Mouse (Mus musculus) heart, postnatal 0 days (tissue): ENCODE data around the gene Lpp. TPM values are rescaled to one million over a fixed set of nuclear protein-coding genes. Genes with fewer than 3 reads are reported as not detected.

ENCODE experiments used
- ATAC-seq: fragments of 200-750 bp; cut with Nextera tagmentation; 2 replicates; pipeline ENCODE4 v1.8.0; 2017; ENCODE audit warnings: low read depth, moderate number of reproducible peaks, moderate library complexity; ENCODE audit not compliant: insufficient read depth
- DNase-seq: peaks from one replicate; pipeline ENCODE4 v3.0.0-alpha.2; 2016; ENCODE audit warnings: low spot score
- H3K27ac ChIP-seq: fragments of 300-500 bp; sonication (generic); 2 replicates; pipeline ENCODE4 v1.5.1; 2014; ENCODE audit warnings: low read depth, mild to moderate bottlenecking
- H3K27me3 ChIP-seq: fragments of 300-500 bp; sonication (generic); 2 replicates; pipeline ENCODE4 v1.6.1; 2014; ENCODE audit warnings: low read length, mixed read lengths; ENCODE audit not compliant: control insufficient read depth, insufficient read depth
- H3K36me3 ChIP-seq: fragments of 300-500 bp; sonication (generic); replicated peaks from 2 replicates; pipeline ENCODE4 v1.6.1; 2014; ENCODE audit warnings: low read length, mixed read lengths; ENCODE audit not compliant: control insufficient read depth, insufficient read depth
- H3K4me1 ChIP-seq: fragments of 300-500 bp; sonication (generic); 2 replicates; pipeline ENCODE4 v1.6.1; 2014; ENCODE audit warnings: antibody characterized with exemption; ENCODE audit not compliant: control insufficient read depth, insufficient read depth
- H3K4me2 ChIP-seq: fragments of 300-500 bp; sonication (generic); 2 replicates; pipeline ENCODE4 v1.6.1; 2014; ENCODE audit warnings: low read depth, mild to moderate bottlenecking, low read length, moderate library complexity
- H3K4me3 ChIP-seq: fragments of 300-500 bp; sonication (generic); 2 replicates; pipeline ENCODE4 v1.5.1; 2014; ENCODE audit warnings: low read depth, low read length
- H3K9ac ChIP-seq: fragments of 300-500 bp; sonication (generic); replicated peaks from 2 replicates; pipeline ENCODE4 v1.6.1; 2014; ENCODE audit warnings: low read depth, low read length, mixed read lengths
- H3K9me3 ChIP-seq: fragments of 300-500 bp; sonication (generic); replicated peaks from 2 replicates; pipeline ENCODE4 v1.6.1; 2016; ENCODE audit warnings: low read length; ENCODE audit not compliant: control insufficient read depth
- CTCF ChIP-seq: IDR thresholded peaks from 2 replicates; pipeline ENCODE4 v1.5.1; 2016; ENCODE audit warnings: antibody characterized with exemption, control low read depth, low read depth
- EP300 ChIP-seq: IDR thresholded peaks from 2 replicates; pipeline ENCODE4 v1.6.1; 2016; ENCODE audit warnings: antibody characterized with exemption, low read depth
- WGBS: fragments of 180-500 bp; shearing (Covaris S2); extraction: QIAGEN DNeasy Blood & Tissue Kit; methylation state at CpG from one replicate; pipeline ENCODE4 v1.1.7; 2014; 5-methylcytosine and 5-hydroxymethylcytosine counted together
- polyA plus RNA-seq: library from polyadenylated mRNA; unstranded; fragments of >200 nt; fragmentation: Nextera tagmentation; extraction: Ambion mirVana; gene quantifications from 2 replicates; pipeline ENCODE4 v1.2.1, GENCODE M21; 2015
- total RNA-seq: library from RNA; depleted of rRNA; stranded (reverse); fragments of >200 nt; gene quantifications from 2 replicates; pipeline ENCODE4 v1.2.3, GENCODE M21; 2014; ENCODE audit warnings: low replicate concordance

Gene Lpp
- total and polyA plus RNA-seq, 2 experiments from 2014 or later, result 32.1 to 77.4 TPM

DNA sequence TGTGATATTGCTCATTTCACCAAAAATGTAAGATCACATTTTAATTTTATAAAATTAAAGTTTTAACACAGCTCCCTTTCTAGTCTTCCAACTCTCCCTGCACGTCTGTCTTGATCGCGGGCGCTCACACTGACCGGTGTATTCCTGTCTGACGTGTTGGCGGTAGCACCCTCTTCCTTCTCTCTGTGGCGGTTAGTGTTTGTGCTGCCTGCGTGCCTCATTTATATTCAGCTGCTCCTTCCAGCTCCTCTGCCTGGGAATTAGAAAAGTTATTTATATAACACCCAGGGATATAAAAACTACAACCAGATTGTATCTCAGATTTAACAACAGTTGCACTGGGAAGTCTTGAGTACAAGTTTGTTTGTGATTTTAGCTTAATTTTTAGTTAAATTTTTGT lies 573.2 kb downstream of the Lpp start:
- H3K27me3 ChIP-seq, result no peaks in the 10 kb centered on the region
- WGBS, result 86% methylated on average over 9 of the region's 9 CpGs
- ATAC-seq, result no peak

DNA sequence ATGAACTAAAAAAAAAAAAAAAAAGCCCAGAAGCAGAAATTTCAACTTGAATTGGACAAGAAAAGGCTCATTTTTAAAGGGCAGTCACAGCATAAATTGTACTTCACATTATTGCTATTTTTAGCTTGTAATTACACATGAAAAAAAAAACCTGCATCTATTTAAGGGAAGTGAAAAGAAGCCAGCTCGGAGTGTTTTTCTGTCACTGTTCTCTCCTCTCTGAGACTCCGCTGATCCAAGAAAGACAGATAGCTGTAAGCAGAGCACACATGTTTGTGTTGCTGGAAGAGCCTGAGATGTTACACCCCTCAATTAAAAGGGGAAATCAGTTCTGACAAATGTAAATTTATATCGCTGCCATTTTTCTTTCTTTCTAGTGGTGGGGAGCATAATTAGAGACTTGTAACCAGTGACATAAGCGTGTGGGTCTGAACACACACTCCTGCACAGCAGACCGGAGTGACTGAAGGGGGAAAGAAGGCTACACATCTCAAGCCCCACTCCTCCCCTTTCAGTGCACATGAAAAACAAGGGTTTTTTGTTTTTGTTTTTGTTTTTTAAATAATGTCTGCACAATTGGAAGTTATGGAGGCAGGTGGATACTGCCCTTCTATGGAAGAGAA lies 579.8 kb downstream of the Lpp start:
- Histone ChIP-seq H3K9me3 (no peaks in the 10 kb centered on the region), H3K27me3 (no peaks in the 10 kb centered on the region), H3K27ac (peak overlapping the region; percentile 56), H3K9ac (no peak overlapping the region), H3K36me3 (peaks cover 8% of the 10 kb centered on the region; the same call in 1 of the 2 replicates), H3K4me2 (no peak overlapping the region), H3K4me3 (no peak overlapping the region), H3K4me1 (peaks cover 12% of the 10 kb centered on the region)
- 54% methylated on average over 5 of the region's 5 CpGs for WGBS
- TF ChIP-seq EP300 (no peak), CTCF (no peak)
- DNase-seq, result peak; percentile 23
- no peak for ATAC-seq

More for the DNA sequence above, 573.2 kb downstream of the Lpp start:
- Histone ChIP-seq H3K4me2 (no peak overlapping the region), H3K4me3 (no peak overlapping the region), H3K9me3 (no peaks in the 10 kb centered on the region), H3K27ac (no peak overlapping the region), H3K9ac (no peak overlapping the region), H3K4me1 (peaks cover 5% of the 10 kb centered on the region), H3K36me3 (peaks cover 1% of the 10 kb centered on the region; the same call in 1 of the 2 replicates)
- DNase-seq, result no peak
- TF ChIP-seq CTCF, result no peak
- no peak for TF ChIP-seq EP300

DNA sequence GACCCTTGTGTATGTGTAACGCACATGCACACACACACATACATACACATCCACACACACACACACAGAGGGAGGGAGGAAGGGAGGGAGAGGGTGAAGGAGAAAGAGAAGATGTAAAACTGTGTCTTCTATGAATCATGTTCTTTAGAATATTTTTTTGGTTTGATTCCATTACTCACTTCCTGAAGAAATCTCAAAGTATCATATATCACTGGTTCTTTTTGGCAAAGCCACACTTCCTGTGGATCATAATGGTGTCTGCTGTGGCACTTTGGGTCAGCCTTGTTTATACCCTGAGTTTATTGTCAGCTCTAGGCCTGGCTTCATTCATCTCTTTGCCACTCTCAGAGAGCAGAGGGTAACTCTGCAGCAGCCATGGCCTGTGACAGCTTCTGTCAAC lies 584.5 kb downstream of the Lpp start:
- Histone ChIP-seq H3K4me2 (no peak overlapping the region), H3K9me3 (no peaks in the 10 kb centered on the region), H3K4me1 (peaks cover 7% of the 10 kb centered on the region), H3K4me3 (no peak overlapping the region), H3K27ac (no peak overlapping the region), H3K36me3 (peaks cover 12% of the 10 kb centered on the region), H3K9ac (no peak overlapping the region), H3K27me3 (no peaks in the 10 kb centered on the region)
- ATAC-seq (no peak), DNase-seq (no peak)
- 96% methylated on average over 1 of the region's 1 CpGs for WGBS
- TF ChIP-seq EP300 (no peak), CTCF (no peak)

DNA sequence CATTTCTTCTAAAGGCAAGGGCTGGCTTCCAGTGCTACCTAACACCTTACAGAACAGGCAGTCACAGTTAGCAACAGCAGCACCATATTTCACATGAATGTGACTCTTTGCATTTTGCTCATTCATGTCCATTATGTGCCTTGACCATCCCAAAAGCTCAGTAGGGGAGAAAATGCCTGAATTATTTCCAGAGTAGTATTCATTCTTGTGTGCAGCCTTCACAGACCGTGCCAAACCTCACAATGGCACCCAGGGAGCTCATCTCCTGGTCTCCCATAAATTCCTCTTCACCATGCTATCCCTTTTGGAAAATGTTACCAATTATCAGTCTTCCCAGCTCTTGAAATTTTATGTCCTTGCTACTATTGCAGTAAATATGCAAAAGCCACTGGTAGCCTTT lies 584.9 kb downstream of the Lpp start:
- H3K27ac ChIP-seq, result no peak overlapping the region
- H3K4me1 ChIP-seq, result peaks cover 7% of the 10 kb centered on the region
- no peak overlapping the region for H3K4me2 ChIP-seq
- H3K9ac ChIP-seq, result no peak overlapping the region
- no peaks in the 10 kb centered on the region for H3K27me3 ChIP-seq
- DNase-seq (no peak), ATAC-seq (no peak)
- WGBS, result 90% methylated on average over 1 of the region's 1 CpGs
- H3K9me3 ChIP-seq, result no peaks in the 10 kb centered on the region
- TF ChIP-seq CTCF, result no peak
- no peak for TF ChIP-seq EP300
- H3K36me3 ChIP-seq, result peaks cover 12% of the 10 kb centered on the region
- no peak overlapping the region for H3K4me3 ChIP-seq

DNA sequence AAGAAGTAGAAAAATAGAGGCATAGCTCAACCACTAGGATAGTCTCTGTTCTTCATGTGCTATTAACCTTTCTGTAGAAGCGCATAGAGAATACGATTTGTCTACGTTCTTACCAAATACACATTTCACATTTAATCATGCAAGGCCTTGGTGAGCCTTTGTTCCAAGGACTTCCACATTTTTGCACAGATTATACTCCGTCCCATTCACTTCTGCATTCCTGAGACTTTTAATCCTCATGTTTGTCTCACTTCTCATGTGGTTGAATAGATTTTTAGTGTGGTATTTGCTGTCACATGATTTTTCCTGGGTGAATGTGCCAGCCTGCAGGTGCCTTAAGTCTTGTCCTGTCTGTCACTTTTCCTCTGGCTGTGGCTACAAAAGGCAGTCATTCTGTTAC lies 586.1 kb downstream of the Lpp start:
- Histone ChIP-seq H3K4me3 (no peak overlapping the region), H3K4me1 (no peaks in the 10 kb centered on the region), H3K27ac (no peak overlapping the region), H3K9ac (no peak overlapping the region), H3K4me2 (no peak overlapping the region), H3K27me3 (no peaks in the 10 kb centered on the region), H3K36me3 (peaks cover 12% of the 10 kb centered on the region), H3K9me3 (no peaks in the 10 kb centered on the region)
- DNase-seq (no peak), ATAC-seq (no peak)
- TF ChIP-seq CTCF (no peak), EP300 (no peak)
- 87% methylated on average over 4 of the region's 4 CpGs for WGBS

DNA sequence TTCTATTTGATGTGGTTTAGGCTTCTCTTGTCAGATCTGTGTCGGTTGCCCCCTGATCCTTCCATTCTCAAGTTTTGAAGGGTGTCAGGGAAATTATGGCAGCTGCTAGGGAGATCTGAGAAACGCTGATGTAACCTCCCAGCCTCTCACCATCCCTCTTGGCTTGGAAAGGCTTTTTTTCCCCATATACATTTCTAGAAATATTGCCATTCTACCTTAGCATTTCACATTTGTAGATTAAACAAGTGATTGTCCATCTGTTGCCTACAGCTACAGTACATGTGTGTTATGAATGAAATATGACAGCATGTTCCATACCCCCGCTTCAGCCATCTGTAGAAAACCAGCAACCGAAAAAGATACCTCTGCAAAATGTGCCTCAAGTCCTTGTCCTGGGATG lies 589.5 kb downstream of the Lpp start:
- Histone ChIP-seq H3K4me3 (no peak overlapping the region), H3K27me3 (no peaks in the 10 kb centered on the region), H3K4me1 (peaks cover 6% of the 10 kb centered on the region; the same call in 1 of the 2 replicates), H3K9ac (no peak overlapping the region), H3K9me3 (no peaks in the 10 kb centered on the region), H3K27ac (no peak overlapping the region), H3K4me2 (no peak overlapping the region), H3K36me3 (peaks cover 12% of the 10 kb centered on the region)
- ATAC-seq (no peak), DNase-seq (no peak)
- TF ChIP-seq CTCF (no peak), EP300 (no peak)
- WGBS, result 84% methylated on average over 4 of the region's 4 CpGs
